Mouse (Mus musculus): ENCODE data around the gene D430042O09Rik.

- TF ChIP-seq CTCF (IDR thresholded peaks at IDR 0.05; ENCODE audit: low read depth, low read length) (no peak), POLR2A (IDR thresholded peaks at IDR 0.05; ENCODE audit: extremely low read depth, insufficient read depth, low read length) (no peak)
Observed at GRCm38 (mm10) chr7:125833471-125833870, 125.8 kb downstream of the D430042O09Rik start.

Data from liver, adult 2 months (tissue).